Mouse (Mus musculus) midbrain, embryonic 12.5 days (tissue): ENCODE results near the gene E330034G19Rik. TPM values are rescaled to one million over a fixed set of nuclear protein-coding genes. Genes with fewer than 3 reads are reported as not detected.

Experiments used
- ATAC-seq: fragments of 200-750 bp; cut with Nextera tagmentation; 2 replicates; pipeline ENCODE4 v1.8.0; 2017; ENCODE audit warnings: low read depth, moderate TSS enrichment, moderate library complexity; ENCODE audit not compliant: low FRiP score
- H3K27ac ChIP-seq: fragments of 300-500 bp; sonication (generic); replicated peaks from 2 replicates; pipeline ENCODE4 v1.5.1; 2016; ENCODE audit warnings: mild to moderate bottlenecking
- H3K27me3 ChIP-seq: fragments of 300-500 bp; sonication (generic); 2 replicates; pipeline ENCODE4 v1.6.1; 2016; ENCODE audit warnings: mild to moderate bottlenecking
- H3K36me3 ChIP-seq: fragments of 300-500 bp; sonication (generic); 2 replicates; pipeline ENCODE4 v1.6.1; 2016
- H3K4me1 ChIP-seq: fragments of 300-500 bp; sonication (generic); 2 replicates; pipeline ENCODE4 v1.6.1; 2016
- H3K4me2 ChIP-seq: fragments of 300-500 bp; sonication (generic); replicated peaks from 2 replicates; pipeline ENCODE4 v1.6.1; 2016; ENCODE audit warnings: mild to moderate bottlenecking, moderate library complexity
- H3K4me3 ChIP-seq: fragments of 300-500 bp; sonication (generic); 2 replicates; pipeline ENCODE4 v1.5.1; 2016; ENCODE audit warnings: mild to moderate bottlenecking
- H3K9ac ChIP-seq: fragments of 300-500 bp; sonication (generic); replicated peaks from 2 replicates; pipeline ENCODE4 v1.6.1; 2016; ENCODE audit warnings: mild to moderate bottlenecking, moderate library complexity
- H3K9me3 ChIP-seq: fragments of 300-500 bp; sonication (generic); 2 replicates; pipeline ENCODE4 v1.6.1; 2016; ENCODE audit warnings: mild to moderate bottlenecking
- WGBS: fragments of 180-500 bp; shearing (Covaris S2); methylation state at CpG from one replicate; pipeline ENCODE4 v1.1.7; 2016; 5-methylcytosine and 5-hydroxymethylcytosine counted together
- polyA plus RNA-seq: library from polyadenylated mRNA; unstranded; fragments of >200 nt; fragmentation: Nextera tagmentation; extraction: Ambion mirVana; gene quantifications from 2 replicates; pipeline ENCODE4 v1.2.1, GENCODE M21; 2016

The E330034G19Rik gene
- polyA plus RNA-seq, result not detected in 2 replicates

- Histone ChIP-seq H3K27me3 (no peaks in the 10 kb centered on the region), H3K9me3 (no peaks in the 10 kb centered on the region), H3K9ac (no peak within 1 kb of the TSS), H3K4me3 (no peak within 1 kb of the TSS), H3K27ac (no peak within 1 kb of the TSS), H3K36me3 (no peaks in the 10 kb centered on the region), H3K4me2 (no peak within 1 kb of the TSS), H3K4me1 (no peaks in the 10 kb centered on the region)
- ATAC-seq, result no peak
- WGBS, result 64% methylated on average over 3 of the region's 3 CpGs
Observed at GRCm38 (mm10) chr14:24292914-24293313, at the start of gene E330034G19Rik. Gene E330034G19Rik, plus strand, starts transcription at chr14:24293214.

DNA sequence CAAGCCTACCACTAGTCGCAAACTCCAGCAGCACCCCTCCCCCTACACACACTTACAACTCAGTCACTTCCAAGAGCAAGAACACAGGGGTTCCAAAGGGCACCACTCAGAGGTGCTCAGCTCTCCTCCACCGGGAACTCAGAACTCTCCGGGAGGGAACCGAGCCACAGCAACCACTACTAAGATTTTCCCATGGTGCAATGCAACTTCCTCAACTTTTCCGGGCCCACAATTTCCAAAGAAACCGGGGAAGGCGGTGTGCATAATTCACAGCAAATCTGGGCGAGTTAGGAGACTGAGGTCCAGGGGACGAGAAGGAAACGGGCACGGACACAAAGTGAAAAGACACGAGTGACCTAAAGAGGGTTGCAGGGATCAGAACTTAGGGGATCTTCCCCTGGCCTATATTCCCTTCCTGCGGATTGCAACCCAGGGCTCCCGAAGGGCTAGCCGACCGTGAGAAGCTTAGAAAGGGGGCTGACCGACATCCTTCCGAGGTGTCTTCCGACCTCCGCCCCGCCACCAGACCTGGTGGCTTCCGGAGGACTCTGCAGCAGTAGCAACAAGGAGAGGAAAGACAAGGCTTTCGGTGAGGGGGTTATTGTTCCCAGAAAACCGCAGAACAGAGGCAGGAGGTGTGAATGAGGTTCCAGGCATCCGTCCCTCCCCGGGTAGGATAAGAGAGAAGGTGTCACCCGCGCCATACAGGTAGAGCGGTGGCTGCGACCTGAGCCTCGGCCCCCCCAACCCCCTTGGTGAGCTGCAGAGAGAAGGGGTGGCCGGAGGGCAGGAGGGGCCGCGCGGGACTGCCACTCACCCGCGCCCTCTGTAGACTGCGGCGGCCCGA lies 48.5 kb upstream of the E330034G19Rik start:
- H3K27me3 ChIP-seq, result peaks cover 7% of the 10 kb centered on the region; the same call in 1 of the 2 replicates
- H3K27ac ChIP-seq, result peak overlapping the region; percentile 95
- H3K9me3 ChIP-seq, result no peaks in the 10 kb centered on the region
- ATAC-seq, result peak; percentile 45
- under 1% methylated on average over 40 of the region's 40 CpGs for WGBS
- H3K9ac ChIP-seq, result peak overlapping the region; percentile 98
- H3K36me3 ChIP-seq, result peaks cover 12% of the 10 kb centered on the region
- H3K4me3 ChIP-seq, result peak overlapping the region; percentile 90
- peak overlapping the region; percentile 92 for H3K4me2 ChIP-seq
- H3K4me1 ChIP-seq, result peaks cover 23% of the 10 kb centered on the region

GRCm38 (mm10) chr14:24245177-24246081 lies 47.6 kb upstream of the E330034G19Rik start, which contains the start of gene Dlg5:
Gene Dlg5, minus strand, starts transcription at chr14:24245920.
- no peaks in the 10 kb centered on the region for H3K9me3 ChIP-seq
- peak within 1 kb of the TSS; percentile 95 for H3K27ac ChIP-seq
- H3K36me3 ChIP-seq, result peaks cover 12% of the 10 kb centered on the region
- H3K27me3 ChIP-seq, result peaks cover 7% of the 10 kb centered on the region; the same call in 1 of the 2 replicates
- peak within 1 kb of the TSS; percentile 90 for H3K4me3 ChIP-seq
- H3K4me1 ChIP-seq, result peaks cover 23% of the 10 kb centered on the region
- H3K9ac ChIP-seq, result peak within 1 kb of the TSS; percentile 98
- peak within 1 kb of the TSS; percentile 92 for H3K4me2 ChIP-seq
- under 1% methylated on average over 71 of the region's 98 CpGs for WGBS
- peak; percentile 90 for ATAC-seq

DNA sequence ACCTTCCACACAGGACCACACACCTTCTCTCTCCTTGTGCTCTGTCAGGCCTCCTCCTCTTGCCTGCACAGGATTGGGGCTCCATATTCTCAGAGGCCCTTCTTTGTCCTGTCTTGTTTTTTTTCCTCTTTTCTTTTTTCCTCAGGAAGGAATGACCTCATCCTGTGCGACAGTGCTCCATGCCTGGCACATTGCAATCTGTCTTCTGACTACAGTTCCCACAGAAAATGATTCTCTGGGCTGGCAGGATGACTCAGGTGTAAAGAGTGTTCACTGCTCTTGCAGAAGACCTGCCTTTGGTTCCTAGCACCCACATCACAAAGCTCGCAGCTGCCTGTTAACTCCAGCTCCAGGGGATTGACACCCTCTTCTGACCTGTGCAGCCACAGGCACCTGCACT lies 43.1 kb upstream of the E330034G19Rik start:
- peaks cover 13% of the 10 kb centered on the region for H3K27me3 ChIP-seq
- no peak overlapping the region for H3K27ac ChIP-seq
- H3K4me1 ChIP-seq, result peaks cover 17% of the 10 kb centered on the region
- no peak overlapping the region for H3K4me3 ChIP-seq
- no peaks in the 10 kb centered on the region for H3K9me3 ChIP-seq
- no peak overlapping the region for H3K4me2 ChIP-seq
- no peaks in the 10 kb centered on the region for H3K36me3 ChIP-seq
- 60% methylated on average over 2 of the region's 2 CpGs for WGBS
- no peak overlapping the region for H3K9ac ChIP-seq
- ATAC-seq, result no peak

- H3K4me1 ChIP-seq, result peaks cover 13% of the 10 kb centered on the region
- peaks cover 13% of the 10 kb centered on the region for H3K27me3 ChIP-seq
- WGBS, result 89% methylated on average over 1 of the region's 1 CpGs
- no peak overlapping the region for H3K4me2 ChIP-seq
- no peaks in the 10 kb centered on the region for H3K9me3 ChIP-seq
- H3K36me3 ChIP-seq, result no peaks in the 10 kb centered on the region
- H3K9ac ChIP-seq, result no peak overlapping the region
- no peak overlapping the region for H3K4me3 ChIP-seq
- no peak overlapping the region for H3K27ac ChIP-seq
- ATAC-seq, result no peak
Observed at GRCm38 (mm10) chr14:24251326-24251725, 41.7 kb upstream of the E330034G19Rik start.

DNA sequence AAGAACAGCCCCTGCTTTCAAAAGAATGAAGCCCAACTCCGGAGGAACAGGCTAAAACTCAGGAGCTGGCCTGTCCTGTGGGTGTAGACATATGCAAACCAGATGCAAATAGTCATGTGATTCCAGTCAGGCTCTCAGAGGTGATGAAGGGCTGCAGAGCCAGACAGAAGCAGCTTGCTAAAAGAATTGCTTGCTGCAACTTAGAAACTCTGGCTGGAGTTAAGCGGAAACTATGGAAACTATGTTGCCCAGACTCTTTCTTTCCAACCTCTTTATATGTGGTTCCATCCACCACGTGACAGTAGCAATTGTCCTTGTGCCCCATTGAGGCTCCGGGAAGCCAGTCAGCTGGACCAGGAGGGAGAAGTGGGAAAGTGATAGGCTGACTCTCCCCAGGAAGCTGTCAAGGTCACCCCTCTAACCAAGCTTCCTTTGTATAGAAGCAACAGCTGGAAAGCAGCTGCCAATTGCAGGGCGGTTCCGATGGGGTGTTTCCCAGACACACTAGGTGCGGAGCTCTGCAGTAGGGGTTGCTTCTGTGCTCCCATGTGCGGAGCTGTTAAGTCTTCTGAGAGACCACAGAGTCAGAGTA lies 39.3 kb upstream of the E330034G19Rik start:
- peaks cover 13% of the 10 kb centered on the region for H3K4me1 ChIP-seq
- peak; percentile 65 for ATAC-seq
- 6% methylated on average over 8 of the region's 8 CpGs for WGBS
- H3K9ac ChIP-seq, result no peak overlapping the region
- H3K9me3 ChIP-seq, result no peaks in the 10 kb centered on the region
- peak overlapping the region; percentile 7; the same call in 1 of the 2 replicates for H3K27ac ChIP-seq
- no peak overlapping the region for H3K4me3 ChIP-seq
- no peaks in the 10 kb centered on the region for H3K36me3 ChIP-seq
- peaks cover 5% of the 10 kb centered on the region; the same call in 1 of the 2 replicates for H3K27me3 ChIP-seq
- H3K4me2 ChIP-seq, result peak overlapping the region; percentile 29

- no peaks in the 10 kb centered on the region for H3K9me3 ChIP-seq
- no peak overlapping the region for H3K4me2 ChIP-seq
- 65% methylated on average over 2 of the region's 2 CpGs for WGBS
- H3K27ac ChIP-seq, result no peak overlapping the region
- no peaks in the 10 kb centered on the region for H3K36me3 ChIP-seq
- ATAC-seq, result no peak
- H3K27me3 ChIP-seq, result peaks cover 3% of the 10 kb centered on the region; the same call in 1 of the 2 replicates
- H3K9ac ChIP-seq, result no peak overlapping the region
- peaks cover 13% of the 10 kb centered on the region for H3K4me1 ChIP-seq
- H3K4me3 ChIP-seq, result no peak overlapping the region
Observed at GRCm38 (mm10) chr14:24255956-24256355, 37.1 kb upstream of the E330034G19Rik start.

GRCm38 (mm10) chr14:24260391-24260790 lies 32.6 kb upstream of the E330034G19Rik start:
- no peaks in the 10 kb centered on the region for H3K36me3 ChIP-seq
- H3K27me3 ChIP-seq, result no peaks in the 10 kb centered on the region
- WGBS, result 60% methylated on average over 4 of the region's 4 CpGs
- no peak overlapping the region for H3K27ac ChIP-seq
- no peaks in the 10 kb centered on the region for H3K9me3 ChIP-seq
- H3K4me3 ChIP-seq, result no peak overlapping the region
- no peak overlapping the region for H3K9ac ChIP-seq
- H3K4me1 ChIP-seq, result peaks cover 14% of the 10 kb centered on the region
- no peak overlapping the region for H3K4me2 ChIP-seq
- ATAC-seq, result no peak

- Histone ChIP-seq H3K27ac (peak overlapping the region; percentile 71), H3K4me2 (no peak overlapping the region), H3K4me3 (no peak overlapping the region), H3K9ac (no peak overlapping the region), H3K9me3 (no peaks in the 10 kb centered on the region), H3K36me3 (no peaks in the 10 kb centered on the region), H3K27me3 (no peaks in the 10 kb centered on the region), H3K4me1 (peaks cover 14% of the 10 kb centered on the region)
- WGBS, result 77% methylated on average over 6 of the region's 6 CpGs
- no peak for ATAC-seq
Observed at GRCm38 (mm10) chr14:24262382-24262781, 30.6 kb upstream of the E330034G19Rik start.

DNA sequence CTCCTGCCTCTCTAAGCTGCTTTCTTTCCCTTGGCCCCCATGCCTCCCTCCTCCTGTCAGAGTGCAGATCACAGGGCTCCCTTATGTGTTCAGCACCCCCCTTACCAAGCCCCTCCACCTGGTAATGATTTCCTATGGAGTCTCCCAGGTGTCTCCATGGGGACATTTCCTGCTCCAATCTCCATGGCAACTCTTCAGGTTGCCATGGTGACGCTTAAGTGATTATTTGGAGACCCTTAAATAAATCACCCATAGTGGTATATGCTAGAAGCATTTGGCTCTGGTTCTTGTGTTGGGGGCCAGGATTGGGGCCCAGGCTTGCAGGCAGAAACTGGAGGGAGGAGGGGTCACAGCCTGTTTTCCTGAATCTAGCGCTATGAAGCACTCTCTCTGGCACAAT lies 30.1 kb upstream of the E330034G19Rik start:
- H3K4me1 ChIP-seq, result peaks cover 14% of the 10 kb centered on the region
- peak; percentile 68; the same call in 1 of the 2 replicates for ATAC-seq
- H3K4me3 ChIP-seq, result no peak overlapping the region
- peak overlapping the region; percentile 71 for H3K27ac ChIP-seq
- H3K9me3 ChIP-seq, result no peaks in the 10 kb centered on the region
- no peak overlapping the region for H3K9ac ChIP-seq
- 56% methylated on average over 2 of the region's 2 CpGs for WGBS
- H3K4me2 ChIP-seq, result no peak overlapping the region
- H3K27me3 ChIP-seq, result no peaks in the 10 kb centered on the region
- no peaks in the 10 kb centered on the region for H3K36me3 ChIP-seq

DNA sequence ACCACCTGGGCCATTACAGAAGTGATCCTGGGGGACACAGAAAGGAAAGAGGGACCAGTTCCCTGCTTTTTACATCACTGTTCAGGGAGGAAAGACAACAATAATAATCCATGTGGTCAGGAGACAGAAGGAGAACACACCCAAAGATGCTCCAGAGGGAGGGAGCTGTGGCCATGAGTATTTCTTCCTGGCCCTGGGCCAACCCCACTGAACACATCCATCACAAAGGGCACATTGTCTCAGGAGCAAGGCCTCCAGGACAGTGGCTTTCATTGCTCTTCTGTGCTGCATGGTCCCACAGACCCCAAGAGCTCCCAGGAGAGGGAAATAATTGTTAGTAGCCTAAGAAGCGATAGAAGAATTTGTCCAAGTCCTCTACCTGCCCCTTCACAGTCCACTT lies 23.4 kb upstream of the E330034G19Rik start:
- no peak for ATAC-seq
- Histone ChIP-seq H3K4me1 (peaks cover 7% of the 10 kb centered on the region; the same call in 1 of the 2 replicates), H3K9me3 (no peaks in the 10 kb centered on the region), H3K27ac (no peak overlapping the region), H3K4me3 (no peak overlapping the region), H3K9ac (no peak overlapping the region), H3K27me3 (no peaks in the 10 kb centered on the region), H3K4me2 (no peak overlapping the region), H3K36me3 (no peaks in the 10 kb centered on the region)
- 80% methylated on average over 1 of the region's 1 CpGs for WGBS
